Mouse (Mus musculus): ENCODE measurements around the gene Ube2cbp.

The Ube2cbp gene

DNA sequence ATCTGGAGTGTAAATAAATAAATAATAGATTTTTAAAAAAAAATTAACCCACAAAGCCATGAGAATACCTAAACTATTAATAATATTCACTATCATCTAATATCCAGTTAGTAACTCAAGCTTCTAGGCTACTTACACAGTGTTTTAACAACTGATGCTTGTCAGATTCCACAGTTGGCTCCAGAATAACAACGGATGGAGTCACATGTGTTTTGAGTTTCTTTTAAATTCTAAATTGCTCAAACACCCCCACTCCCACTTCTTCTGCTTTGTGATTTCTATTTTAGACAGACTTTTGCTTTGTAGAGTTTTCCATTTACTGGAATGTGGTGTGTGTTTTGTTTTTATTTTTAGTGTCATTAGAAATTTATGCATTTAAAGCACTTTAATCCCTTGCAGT, 140.0 kb downstream of the Ube2cbp start:
- DNase-seq (ENCODE audit: low read depth, low spot score): no peak

DNA sequence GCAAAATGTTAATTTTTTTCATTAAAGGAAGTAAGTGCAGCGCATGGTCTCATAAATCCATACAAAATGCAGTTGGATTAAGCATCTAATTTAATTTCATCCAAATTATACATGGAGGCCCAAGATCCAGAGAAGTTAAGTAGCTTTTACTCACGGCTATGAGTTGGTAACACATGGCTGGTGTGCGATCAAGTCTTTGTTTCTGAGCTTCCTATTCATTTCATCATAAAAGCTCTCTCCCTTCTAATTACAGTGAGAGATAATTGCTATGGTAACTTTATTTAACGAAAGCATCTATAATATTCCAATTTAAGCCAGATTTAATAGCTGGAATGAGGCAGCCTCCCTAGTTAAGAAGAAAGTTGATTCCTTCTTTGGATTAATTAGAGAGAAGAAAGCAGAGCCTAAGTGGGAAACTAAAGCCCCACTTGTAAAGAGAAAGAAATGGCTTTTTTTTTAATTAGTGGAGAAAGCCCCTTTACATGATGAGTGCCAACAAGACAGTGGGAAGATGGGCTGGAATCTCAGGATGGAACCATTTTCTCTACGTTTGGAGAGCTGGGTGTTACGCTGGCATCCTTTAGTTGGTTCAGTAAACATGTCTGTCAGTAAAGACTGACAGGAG, 145.1 kb downstream of the Ube2cbp start:
- DNase-seq (ENCODE audit: low read depth, low spot score): no peak

GRCm38 (mm10) chr9:86315700-86316099, 149.1 kb downstream of the Ube2cbp start:
- DNase-seq (ENCODE audit: low read depth, low spot score): no peak

DNA sequence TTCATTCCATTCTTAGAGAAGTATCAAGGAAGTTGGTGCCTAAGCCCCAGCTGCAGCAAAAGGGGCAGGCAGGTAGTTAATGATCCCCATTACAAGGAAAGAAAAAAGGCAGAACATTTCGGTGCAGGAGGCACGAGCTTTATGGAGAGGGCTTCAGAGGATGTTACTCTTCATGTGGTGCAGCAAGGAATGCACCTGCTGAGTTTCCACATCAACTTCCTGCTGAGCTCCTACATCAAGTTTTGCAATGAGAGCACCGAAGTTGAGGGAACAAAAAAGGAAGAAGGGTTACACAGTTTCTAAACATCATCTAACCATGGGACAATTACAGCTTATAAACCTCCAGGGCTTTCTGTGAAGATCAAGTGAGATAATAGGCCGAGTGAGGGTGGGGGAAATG, 156.1 kb downstream of the Ube2cbp start:
- no peak for DNase-seq (ENCODE audit: low read depth, low spot score)

DNA sequence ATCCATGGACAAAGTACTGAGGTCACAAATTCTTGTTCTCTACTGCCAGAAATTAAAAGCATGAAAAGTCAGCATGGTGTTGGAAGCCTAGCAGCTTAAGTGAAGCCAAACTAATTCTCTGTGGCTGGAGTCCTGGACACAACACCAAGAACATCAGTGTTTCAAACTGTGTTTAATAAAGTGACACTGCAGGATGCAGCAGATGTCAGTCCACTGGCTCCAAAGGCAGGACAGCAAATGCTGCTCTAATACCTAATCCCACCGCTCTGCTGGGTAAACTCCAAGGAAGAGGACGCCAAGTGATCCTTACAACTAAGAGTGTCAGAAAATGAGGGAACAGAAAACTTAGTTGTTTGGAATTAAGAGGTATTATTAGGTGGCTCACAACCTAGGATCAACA, 158.2 kb downstream of the Ube2cbp start:
- DNase-seq (ENCODE audit: low read depth, low spot score): no peak

DNA sequence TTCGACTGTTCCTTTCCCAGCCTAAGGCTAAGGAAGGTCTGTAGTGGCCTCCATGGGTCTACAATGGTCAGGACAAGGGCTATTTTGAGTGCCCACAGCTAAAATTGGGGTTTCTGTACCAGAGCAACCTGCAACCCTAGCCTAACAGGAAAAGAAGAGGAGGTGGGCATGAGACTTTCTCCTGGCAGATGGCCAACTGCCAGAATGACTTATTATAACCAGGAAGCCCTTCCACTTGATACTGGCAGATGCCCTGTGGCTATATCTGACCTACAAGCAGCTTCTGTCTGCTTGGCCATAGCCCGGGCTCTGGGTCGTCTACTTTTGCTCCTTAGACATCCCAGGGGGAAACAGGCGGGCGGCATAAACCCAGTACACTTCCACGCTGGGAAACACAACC, 163.3 kb downstream of the Ube2cbp start:
- no peak for DNase-seq (ENCODE audit: low read depth, low spot score)

DNA sequence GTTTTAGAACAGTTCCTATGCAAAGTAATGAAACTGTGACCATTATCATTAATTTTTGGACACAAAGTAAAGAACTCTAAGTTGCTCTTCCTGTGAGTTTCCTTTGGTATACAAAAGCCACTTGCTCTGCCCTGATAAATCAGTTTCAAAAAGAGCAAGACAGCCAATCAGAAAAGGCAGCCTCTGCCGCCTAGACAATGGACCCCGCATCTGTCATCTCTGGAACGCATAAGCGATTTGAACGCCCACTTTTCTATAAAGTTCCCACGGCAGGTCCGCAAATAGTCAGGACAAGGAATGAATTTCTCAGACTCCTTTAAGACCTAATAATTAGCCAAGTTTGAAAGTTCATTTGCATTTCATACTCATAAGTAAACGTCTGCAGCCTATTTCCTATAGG, 166.2 kb downstream of the Ube2cbp start:
- DNase-seq (ENCODE audit: low read depth, low spot score): no peak

DNA sequence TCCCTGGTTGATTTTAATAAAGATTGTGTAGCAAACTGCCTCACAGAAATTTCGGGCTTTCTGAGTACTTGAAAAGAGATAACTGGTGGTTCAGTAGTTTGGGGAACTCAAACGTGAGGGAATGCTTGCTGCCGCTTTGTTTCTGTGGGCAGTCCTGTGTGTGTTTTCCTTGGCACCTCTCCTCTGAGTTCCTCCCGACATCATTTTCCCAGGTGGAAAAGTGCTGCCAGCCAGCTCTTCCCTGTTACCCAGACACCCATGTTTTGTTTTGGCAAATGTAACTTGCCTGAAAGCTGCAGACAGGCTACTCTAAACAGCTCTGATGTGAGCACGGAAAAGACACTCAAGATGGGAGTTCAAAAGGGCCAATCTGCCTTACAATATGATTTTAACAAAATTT, 166.6 kb downstream of the Ube2cbp start:
- DNase-seq (ENCODE audit: low read depth, low spot score): no peak

GRCm38 (mm10) chr9:86296683-86297638, 167.8 kb downstream of the Ube2cbp start:
- no peak for DNase-seq (ENCODE audit: low read depth, low spot score)

DNA sequence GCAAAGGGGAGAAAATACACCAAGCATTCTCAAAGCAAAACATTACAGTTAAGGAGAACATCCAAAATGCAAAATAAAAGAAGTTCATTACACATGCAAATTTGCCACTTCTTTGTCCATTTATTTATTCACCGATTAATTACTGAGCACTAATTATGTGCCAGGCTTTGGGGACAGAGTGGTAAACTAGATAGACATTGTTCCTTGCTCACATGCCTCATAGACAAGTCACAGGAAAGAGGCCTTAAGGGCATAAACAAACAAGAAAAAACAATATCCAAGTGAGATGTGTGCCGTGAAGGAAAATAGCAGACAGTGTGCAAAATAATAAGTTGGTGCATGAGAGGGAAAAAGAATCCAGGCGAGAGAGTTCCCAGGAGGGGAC, 177.2 kb downstream of the Ube2cbp start:
- DNase-seq (ENCODE audit: low read depth, low spot score): no peak

- no peak for DNase-seq (ENCODE audit: low read depth, low spot score)
These were observed 177.8 kb downstream of the Ube2cbp start for GRCm38 (mm10) chr9:86286830-86287569.

DNA sequence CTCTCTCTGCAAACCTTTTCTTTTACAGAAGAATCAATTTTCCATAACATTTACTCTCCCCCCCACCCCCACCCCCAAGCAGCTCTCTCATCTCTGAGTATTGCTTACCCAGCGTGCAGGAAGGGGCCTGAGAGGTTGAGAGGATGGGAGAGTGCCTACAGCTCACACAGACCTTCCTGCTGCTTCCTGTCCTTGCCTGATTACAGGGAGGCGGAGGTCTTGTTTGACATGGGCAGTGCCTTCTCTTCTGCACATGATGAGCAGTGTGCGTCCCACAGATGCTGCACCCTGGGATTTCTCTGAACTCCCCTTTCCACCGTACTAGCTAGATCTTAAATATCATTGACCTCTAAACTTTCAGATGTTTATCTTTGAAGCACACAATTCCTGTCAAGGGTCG, 182.2 kb downstream of the Ube2cbp start:
- no peak for DNase-seq (ENCODE audit: low read depth, low spot score)

DNA sequence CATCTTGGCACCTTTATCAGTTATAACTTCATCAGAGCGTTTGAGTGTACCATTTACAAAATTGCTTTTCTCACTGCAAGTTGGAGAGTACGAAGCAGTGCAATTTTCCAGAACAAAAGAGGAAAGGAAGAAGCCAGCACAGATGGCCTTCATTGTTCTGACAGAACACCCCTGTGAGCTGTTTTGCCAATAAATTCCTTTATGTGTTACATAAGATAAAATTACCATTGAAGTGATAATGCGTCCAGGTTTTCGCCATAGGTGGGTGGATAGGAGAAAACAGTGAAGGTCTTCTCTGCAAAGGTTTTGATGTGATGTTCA, 183.6 kb downstream of the Ube2cbp start:
- DNase-seq (ENCODE audit: low read depth, low spot score): no peak

DNA sequence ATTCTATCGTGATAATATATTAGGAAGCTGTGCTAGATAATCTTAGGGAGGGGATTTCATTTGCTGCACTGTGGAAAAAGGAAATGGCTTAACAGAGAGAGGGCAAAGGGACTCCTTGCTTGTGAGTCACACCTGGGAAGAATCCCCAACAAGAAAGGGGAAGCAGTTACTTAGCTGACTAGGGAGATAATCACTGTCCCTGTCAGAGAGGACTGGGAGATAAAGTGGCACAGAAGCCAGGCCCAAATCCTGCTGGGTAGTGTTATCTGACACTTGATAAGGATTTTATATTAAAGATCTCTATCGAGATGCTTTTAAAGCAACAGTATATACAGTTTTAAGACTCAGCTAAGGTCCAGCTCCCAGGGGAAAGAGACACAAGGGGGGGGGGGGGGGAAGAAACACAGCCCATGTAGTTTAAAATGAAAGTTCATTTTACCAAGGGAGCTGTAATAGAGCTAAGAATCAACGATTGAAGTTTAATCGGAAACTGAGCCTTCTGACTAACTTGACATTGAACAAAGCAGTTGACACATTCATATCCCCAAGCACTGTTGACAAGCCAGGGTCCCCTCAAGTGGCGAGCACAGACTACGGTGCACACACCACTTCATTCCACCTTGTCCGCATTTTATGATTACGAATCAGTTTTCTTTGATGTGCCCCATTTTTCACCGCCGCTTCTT, 184.1 kb downstream of the Ube2cbp start:
- DNase-seq (ENCODE audit: low read depth, low spot score): no peak

DNA sequence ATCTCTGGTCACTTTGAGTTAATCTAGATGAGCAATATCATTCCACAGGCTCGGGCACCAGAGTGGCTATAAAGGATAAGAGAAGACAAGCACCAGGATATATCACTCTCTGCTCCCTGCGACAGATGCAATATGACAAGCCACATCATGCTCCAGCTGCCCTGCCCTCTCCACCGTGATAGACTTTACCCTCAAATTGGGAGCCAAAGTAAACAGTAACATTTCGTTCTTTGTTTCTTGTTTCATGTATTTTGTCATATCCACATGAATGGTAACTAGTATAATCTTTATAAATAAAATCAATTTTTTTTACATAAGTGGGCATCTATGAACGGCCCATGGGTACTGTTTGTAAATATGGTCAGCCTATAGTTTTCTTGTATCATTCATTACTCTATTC, 195.2 kb downstream of the Ube2cbp start:
- DNase-seq (ENCODE audit: low read depth, low spot score): no peak

GRCm38 (mm10) chr9:86266658-86267057, 198.1 kb downstream of the Ube2cbp start:
- DNase-seq (ENCODE audit: low read depth, low spot score): no peak

Data from WW6 (cell line).